ENCODE assay signal across 1 mouse cellular context in genomic region chr13:59228059-59228830, GRCm38 (mm10).
TF ChIP-seq lines count a peak whose summit lies in the region.

No protein-coding gene starts in this region.

TF ChIP-seq in MEL, 35 proteins besides CTCF, POLR2A, EP300 and RAD21 (continued from another document):
- no peak for TF ChIP-seq ZNF384 (IDR thresholded peaks at IDR 0.05; ENCODE audit: low read depth, low read length)
- TF ChIP-seq MAZ (IDR thresholded peaks at IDR 0.05; ENCODE audit: low read depth, low read length), result peak; percentile 71; the same call in 1 of the 2 replicates
- TF ChIP-seq MAX (IDR thresholded peaks at IDR 0.05; ENCODE audit: low read length), result 0 out of 2 replicates have a peak, but pooled peaks have one; percentile 43
- no peak for TF ChIP-seq CHD2 (IDR thresholded peaks at IDR 0.05; ENCODE audit: low read length)
- peak; percentile 14; the same call in 1 of the 2 replicates for TF ChIP-seq JUND (IDR thresholded peaks at IDR 0.05; ENCODE audit: low read depth, low read length)
